Mouse (Mus musculus) heart, postnatal 25 days (tissue): ENCODE measurements around the gene Aktip. TPM values are rescaled to one million over a fixed set of nuclear protein-coding genes. Genes with fewer than 3 reads are reported as not detected.

ENCODE experiments used
- DNase-seq: peaks from one replicate; pipeline ENCODE4 v3.0.0; 2022; ENCODE audit warnings: low spot score
- intact Hi-C: fragments of 180-260 bp; cut with DNase I; formaldehyde crosslinking; loops from one replicate; pipeline ENCODE4 v1.15.1; 2025
- total RNA-seq, 2 experiments: library from RNA; stranded (reverse); gene quantifications; 2 replicates each; pipeline ENCODE4 v1.2.3; 2021

Aktip gene
- total RNA-seq, 2 experiments from 2014 or later: 50.4 to 52.5 TPM

GRCm38 (mm10) chr8:91194081-91194480, 5.7 kb downstream of the Aktip start:
- DNase-seq: no peak
- intact Hi-C loops: loop anchor here (10.0 kb wide), 3 partner anchors 291 to 1521 kb away; no protein-coding TSS in a partner anchor

DNA sequence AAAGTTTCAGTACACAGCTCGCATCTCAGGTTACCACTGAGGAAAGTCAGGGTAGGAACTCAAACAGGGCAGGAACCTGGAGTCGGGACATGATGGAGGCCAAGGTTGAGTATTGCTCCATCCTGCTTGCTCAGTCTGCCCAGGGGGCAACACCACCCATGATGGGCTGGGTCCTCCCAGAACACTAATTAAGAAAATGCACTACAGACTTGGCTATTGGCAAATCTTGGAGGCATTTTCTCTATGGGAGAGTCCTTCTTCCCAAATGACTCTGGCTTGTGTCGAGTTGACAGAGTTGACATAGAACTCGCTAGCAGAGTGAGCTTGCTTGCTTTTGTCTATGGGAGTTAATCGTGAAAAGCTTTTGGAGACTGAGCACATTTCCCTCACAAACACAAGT, 6.8 kb downstream of the Aktip start:
- intact Hi-C loops: loop anchor here (10.0 kb wide), 3 partner anchors 292 to 1522 kb away; no protein-coding TSS in a partner anchor
- DNase-seq: no peak

DNA sequence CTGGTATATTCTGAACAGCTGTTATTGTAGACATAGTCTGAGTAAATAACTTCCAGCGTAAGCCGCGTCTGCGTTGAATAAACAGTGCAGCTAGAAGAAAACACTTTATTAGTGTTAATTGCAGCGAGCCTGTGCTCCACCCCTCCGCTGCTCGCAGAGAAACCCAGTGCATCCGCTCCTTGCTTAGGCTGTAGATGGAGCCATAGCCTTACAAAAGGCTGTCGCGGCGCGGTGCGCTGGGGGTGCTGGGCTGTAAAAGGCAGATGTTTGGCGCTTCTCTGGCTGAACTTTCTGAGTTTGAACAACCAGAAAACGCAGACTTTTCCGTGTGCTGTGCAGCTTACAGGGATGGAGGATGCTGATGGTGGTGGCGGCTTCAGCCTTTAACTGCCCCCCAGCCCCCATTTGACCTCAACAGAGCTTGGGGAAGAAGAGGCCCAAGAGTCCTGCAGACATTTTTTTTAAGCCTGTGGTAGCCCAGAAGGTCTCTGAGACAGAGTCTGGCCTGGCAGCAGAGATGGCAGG, 8.9 kb downstream of the Aktip start:
- intact Hi-C loops: loop anchor here (10.0 kb wide), 3 partner anchors 294 to 1524 kb away; no protein-coding TSS in a partner anchor

DNA sequence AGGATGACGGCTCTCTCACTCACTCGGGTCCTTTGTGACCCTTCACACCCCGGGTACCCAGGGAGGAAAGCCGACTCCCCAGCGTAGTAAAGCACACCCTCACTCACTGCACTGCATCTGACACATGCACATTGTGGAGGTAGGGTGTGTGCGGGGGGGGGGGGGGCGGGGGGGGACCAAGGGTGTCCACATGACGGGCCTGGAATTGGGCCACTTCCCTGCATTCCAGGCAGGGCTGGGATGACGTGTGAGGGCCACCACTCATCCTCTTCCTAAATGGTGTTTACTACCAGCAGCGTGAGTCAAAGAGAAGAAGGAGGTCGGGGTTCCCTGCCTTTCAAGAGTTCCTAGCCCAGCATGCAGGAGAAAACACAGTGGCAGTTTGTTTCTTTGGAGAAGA, 11.6 kb downstream of the Aktip start:
- intact Hi-C loops: no loop called here
- no peak for DNase-seq

More for the DNA sequence above, 8.9 kb downstream of the Aktip start:
- DNase-seq: no peak

DNA sequence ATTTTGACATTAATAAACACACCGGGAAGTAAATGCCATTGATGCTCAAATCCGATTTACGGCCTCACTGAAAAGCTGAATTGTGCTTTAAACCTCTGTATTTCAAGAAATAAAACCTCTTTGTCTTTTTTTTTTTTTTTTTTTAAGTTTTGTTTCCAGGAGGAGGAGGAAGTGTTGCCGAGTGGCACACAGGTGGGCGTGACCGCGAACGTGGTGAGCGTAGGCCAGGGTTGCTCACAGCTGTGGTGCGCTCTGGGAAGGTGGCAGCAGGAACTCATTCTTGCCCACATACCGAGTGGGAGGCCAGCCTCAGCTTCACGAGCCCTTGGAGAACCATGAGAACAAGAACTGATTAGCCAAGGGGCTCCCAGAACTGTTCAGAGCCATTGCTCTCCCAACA, 13.4 kb downstream of the Aktip start:
- DNase-seq: no peak
- intact Hi-C loops: no loop called here

GRCm38 (mm10) chr8:91177708-91178107, 22.1 kb downstream of the Aktip start:
- DNase-seq: no peak
- intact Hi-C loops: no loop called here

DNA sequence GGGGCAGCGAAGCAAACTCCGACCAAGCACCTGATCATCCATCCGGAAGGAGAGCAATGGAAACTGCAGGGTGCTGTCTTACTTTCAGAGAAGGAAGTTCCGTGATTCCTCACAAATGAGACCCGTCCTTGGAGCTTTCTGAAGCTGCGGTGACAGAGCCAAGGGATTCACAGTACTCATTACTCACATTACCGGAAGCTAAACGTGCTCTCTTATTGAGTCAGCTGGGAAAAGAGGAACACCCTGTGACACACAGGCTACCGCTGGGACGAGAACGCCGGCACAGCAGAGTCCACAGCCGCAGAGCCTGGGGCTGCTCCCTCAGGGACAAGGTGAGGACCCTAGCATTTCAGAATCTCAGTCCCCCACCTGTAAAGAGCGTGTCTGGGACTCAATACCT, 23.6 kb downstream of the Aktip start:
- no peak for DNase-seq
- intact Hi-C loops: no loop called here

DNA sequence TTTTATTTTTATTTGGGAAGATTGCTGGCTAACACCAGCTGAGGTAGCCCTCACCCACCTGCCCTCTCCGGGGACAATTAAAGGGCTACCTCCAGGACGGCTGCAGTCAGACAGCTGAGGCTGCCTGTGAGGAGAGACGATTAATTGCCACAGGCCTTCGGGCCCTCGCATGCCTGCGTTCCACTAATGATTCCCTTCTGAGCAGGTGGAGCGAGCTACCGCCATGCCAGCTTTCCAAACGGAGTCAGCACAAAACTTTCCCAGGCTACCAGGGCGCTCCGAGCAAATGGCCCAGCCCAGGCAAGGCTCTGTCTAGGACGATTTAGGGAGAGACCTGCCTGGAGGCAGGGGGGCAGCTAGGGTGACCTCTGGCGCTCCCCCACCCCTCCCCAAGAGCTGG, 28.2 kb downstream of the Aktip start:
- DNase-seq: no peak
- intact Hi-C loops: no loop called here

- intact Hi-C loops: no loop called here
- DNase-seq: no peak
Measured at GRCm38 (mm10) chr8:91170914-91171313, 28.9 kb downstream of the Aktip start.

- intact Hi-C loops: no loop called here
- no peak for DNase-seq
Measured at GRCm38 (mm10) chr8:91170152-91170551, 29.6 kb downstream of the Aktip start.

DNA sequence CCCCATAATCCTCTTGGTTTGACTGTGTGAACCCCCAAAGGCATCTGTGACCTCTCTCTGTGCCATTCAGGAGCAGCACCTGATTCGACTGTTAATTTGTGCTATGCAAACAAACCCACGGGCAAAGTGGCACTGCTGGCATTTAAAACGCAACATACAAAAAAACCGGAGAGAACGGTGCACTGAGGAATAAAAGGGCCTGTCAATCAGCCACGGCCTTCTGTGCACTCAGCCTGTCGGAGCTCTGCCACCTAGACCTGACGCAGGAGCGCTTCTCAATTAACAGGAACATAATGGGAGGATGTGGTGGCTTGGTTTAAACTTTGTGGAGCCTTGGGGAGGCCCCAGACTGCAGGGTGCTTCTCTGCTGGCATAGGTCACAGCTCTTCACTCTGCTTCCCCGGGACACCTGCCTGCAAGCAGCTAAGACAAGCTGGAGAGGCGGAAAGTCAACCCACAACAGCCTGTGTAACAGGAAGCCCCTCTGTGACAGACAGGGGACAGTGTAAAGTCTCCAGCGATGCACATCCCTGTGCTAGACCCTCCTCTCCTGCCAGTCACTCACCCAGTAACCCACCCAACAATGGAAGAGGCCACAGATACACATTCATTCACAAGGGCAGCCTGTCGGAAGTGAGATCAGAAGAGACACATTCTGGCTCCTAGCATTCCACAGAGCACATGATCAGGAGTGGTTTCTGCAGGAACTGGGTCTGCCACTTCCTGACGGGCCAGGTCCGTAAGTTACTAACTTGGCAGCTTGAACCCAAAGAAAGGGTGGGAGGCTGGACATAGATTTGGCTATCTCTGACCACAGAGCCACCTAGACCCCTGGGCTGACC, 39.6 kb downstream of the Aktip start:
- no peak for DNase-seq
- intact Hi-C loops: no loop called here

DNA sequence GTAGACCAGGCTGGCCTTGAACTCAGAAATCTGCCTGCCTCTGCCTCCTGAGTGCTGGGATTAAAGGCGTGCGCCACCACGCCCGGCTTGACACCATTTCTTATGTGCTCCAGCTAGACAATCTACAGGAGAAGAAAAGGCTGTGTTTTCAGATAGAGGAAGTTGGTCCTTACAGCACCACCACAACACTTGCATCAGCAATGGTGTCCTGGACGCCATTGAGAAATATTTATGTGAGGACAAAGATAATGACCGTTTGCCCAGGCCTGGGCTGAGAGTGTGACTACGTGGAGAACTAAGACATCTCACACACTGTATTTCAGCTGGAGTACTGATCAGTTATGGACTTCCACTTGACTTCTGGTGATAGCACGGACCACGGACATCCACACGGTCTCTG, 41.2 kb downstream of the Aktip start:
- intact Hi-C loops: no loop called here
- no peak for DNase-seq

- intact Hi-C loops: no loop called here
- DNase-seq: no peak
Measured at GRCm38 (mm10) chr8:91154564-91154963, 45.2 kb downstream of the Aktip start.

- intact Hi-C loops: no loop called here
- DNase-seq: no peak
Measured at GRCm38 (mm10) chr8:91153831-91154230, 45.9 kb downstream of the Aktip start.

DNA sequence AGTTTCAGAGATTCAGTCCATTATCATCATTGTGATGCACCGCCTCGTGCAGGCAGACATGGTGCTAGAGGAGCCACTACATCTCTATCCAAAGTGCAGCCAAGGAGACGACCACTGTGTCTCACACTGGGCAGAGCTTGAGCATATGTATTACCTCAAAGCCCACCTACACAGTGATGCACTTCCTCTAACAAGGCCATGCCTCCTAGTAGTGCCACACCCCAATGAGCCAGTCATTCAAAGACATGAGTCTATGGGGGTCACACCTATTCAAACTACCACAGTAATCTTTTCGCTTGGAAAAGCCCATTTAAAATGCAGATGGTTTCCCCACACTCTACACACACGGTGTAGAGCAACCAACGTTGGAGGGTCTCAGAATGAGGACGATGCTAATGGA, 48.2 kb downstream of the Aktip start:
- intact Hi-C loops: no loop called here

GRCm38 (mm10) chr8:91149298-91149697, 50.5 kb downstream of the Aktip start:
- no peak for DNase-seq
- intact Hi-C loops: no loop called here

More for the DNA sequence above, 48.2 kb downstream of the Aktip start:
- no peak for DNase-seq

DNA sequence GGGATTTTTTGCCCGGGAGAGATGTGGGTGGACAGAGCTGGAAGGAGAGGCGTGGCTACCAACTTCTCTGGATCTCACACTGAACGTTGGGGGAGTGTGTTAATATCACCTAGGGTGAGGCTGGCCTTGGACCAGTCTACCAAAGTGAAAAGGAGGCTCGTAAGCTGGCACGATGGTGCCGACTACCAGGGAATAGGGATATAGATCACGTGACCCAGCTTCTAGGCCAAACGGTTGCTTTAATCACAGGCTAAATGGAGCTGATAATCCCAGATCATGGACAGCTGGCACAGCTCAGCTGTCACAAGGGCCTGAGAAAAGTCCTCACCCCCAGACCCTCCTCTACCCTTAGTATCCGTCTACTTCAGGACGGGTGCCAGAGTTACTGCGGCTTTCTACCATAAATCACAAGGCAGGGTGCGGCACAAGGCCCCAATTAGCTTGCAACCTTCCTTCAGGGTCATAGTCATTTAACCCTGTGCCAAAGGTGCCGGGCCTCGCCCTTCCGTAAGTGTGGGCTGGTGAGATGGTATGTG, 51.1 kb downstream of the Aktip start:
- intact Hi-C loops: no loop called here
- no peak for DNase-seq

- DNase-seq: no peak
- intact Hi-C loops: loop anchor here (2.0 kb wide), 1 partner anchor 29 kb away; no protein-coding TSS in a partner anchor
Measured at GRCm38 (mm10) chr8:91147715-91148114, 52.1 kb downstream of the Aktip start.

DNA sequence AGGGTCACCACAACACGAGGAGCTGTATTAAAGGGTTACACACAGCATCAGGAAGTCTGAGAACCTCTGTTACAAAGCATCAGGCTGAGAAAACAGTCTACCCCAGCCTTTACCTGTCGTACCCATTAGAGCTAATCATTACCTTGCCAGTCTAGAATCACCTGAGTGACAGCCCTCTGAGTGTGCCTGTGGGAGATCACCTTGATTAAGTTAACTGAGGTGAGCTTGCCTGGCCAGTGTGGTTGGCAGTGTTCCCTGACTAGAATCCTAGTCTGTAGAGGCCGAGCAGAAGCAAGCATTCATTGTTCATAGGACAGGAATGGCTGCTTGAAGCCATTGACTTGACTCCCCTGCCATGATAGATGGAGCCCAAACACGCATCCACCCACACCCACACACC, 58.9 kb downstream of the Aktip start:
- no peak for DNase-seq
- intact Hi-C loops: no loop called here

DNA sequence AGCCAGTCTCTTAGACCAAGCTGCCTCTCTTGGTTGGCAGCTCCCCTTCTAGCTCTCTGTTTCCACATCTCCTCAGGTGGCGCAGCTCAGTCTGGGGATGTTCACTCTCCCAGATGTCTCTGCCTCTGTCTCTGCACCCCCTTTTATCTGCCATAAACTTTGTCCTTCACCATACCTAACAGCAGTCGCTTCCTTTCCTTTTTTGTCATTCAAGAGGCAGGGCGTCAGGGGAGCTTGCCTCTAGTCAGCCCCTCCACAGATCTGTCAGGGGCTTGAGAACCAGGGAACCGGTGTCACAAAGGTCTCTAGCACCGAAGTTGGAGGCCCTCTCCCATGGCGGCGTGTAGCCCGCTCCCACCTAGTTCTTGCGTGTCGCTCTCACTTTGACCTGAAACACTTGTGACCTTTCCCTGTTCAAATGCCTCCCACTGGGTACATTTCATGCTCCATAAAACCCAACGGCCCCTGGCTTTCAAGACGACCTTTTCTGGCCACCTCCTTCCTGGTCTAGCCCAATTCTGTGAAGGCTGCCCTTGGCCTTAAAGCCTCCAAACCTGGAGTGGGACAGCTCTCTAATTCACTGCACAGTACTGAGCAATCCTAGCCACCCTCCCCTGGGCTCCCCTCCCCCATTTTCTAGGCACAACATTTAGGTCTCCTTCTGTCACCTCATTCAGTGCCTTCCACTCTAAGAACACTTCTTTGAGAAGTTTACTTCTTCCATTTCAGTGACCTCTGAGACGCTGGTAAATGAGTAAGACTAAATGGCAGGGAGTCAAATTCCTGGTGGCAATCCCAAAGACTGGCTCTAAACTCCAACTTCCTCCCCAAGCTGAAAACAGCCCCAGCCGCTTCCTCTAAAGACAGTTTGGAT, 64.2 kb downstream of the Aktip start:
- no peak for DNase-seq
- intact Hi-C loops: no loop called here
